Mouse (Mus musculus) right cerebral cortex, postnatal 36 days (tissue): ENCODE data around the gene Kctd19.

Source experiments
- DNase-seq, 2 experiments: peaks; one replicate each; pipeline ENCODE4 v3.0.0; 2022; ENCODE audit warnings: low spot score in 2 of 2, mixed read lengths in 1 of 2

Kctd19 gene

DNA sequence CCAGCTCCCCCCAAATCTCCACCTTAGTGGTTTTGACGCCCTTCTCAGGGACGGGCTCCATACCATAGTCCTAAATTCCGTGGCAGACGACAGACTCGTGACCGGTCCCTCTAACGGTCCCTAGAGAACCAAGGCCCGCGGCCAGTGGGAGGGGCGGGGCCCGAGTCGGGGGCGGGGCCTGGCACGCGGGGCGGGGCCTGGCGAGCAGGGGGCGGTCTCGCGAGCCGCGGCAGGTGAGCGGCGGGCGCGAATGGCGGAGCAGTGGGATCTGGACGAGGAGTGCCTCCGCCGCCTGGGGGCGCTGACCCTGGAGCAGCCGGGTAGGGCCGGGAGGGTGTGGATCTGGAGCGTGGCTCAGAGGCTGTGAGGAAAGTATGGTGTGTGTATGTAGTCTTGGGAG is at the start of gene Kctd19, which contains the start of gene Lrrc36:
TSS of gene Kctd19 (minus strand) at position 112 of the 400 bp plus-strand sequence.
TSS of gene Lrrc36 (plus strand) at position 181 of the 400 bp plus-strand sequence.
- no peak for DNase-seq

DNA sequence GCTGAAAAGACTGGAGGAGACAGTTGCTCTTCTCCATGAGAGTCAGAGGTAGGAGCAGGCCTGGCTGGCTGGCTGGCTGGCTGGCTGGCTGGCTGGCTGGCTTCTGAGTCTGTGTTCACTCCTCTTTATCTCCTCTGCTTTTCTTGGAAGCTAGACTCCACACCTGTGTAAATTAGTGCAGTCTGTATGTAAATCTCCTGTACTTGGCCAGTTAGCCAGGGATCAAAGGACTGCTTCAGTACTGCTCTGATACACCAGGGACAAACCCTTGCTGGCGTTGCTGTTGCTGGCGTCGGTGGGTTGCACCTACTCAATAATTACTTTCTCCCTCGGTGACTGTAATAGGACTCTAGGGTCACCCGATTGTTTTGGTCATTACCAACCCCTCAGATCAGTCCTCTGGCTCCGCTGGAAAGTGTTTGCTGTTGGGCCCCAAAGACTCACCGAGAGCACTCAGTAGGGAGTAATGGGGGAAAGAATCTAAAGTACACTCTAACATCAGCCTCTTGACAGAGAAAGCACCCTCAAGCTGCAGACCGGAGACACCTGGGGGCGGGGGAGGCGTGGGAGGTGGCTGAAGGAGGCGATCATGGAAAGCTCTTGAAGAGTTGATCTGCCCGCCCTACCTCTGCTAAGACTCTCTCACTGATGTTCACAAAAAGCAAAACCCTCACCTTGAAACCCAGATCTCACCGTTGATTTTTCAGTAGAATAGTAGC is 47.9 kb upstream of the Kctd19 start:
- DNase-seq: no peak

DNA sequence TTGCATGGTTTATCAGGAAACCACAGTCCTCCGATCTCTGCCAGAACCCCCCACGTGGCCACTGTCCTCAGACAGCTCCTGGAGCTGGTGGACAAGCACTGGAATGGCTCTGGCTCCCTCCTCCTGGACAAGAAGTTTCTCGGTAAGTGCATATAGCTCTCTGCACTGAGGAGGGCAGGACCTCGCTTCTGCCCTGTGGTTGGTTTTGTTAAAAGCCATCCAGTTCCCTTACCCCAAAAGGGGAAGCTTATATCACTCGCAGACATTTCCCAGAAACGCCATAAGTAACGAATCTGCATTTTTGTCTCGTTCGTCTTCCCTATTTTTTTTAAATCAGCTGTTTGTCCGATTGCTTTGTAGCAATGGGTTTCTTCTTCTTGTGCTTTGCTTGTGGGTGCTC is 41.9 kb upstream of the Kctd19 start:
- DNase-seq: no peak

DNA sequence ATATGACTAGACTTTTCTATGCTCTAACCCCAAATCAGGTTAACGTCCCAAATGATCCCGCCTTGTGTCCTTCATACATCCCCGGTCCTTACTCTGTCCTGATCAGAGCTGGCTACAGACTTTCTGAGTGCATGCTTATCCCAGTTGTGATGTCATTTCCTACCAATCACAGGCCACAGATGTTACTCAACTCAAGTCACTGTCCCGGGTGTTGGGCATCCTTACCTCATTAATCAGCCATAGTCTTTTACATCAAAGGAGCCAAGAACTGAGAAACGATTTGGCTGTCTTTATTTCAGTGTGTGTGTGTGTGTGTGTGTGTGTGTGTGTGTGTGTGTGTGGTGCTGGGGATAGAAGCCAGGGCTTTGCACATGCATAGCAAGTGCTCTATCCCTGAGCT is 40.8 kb upstream of the Kctd19 start:
- no peak for DNase-seq

DNA sequence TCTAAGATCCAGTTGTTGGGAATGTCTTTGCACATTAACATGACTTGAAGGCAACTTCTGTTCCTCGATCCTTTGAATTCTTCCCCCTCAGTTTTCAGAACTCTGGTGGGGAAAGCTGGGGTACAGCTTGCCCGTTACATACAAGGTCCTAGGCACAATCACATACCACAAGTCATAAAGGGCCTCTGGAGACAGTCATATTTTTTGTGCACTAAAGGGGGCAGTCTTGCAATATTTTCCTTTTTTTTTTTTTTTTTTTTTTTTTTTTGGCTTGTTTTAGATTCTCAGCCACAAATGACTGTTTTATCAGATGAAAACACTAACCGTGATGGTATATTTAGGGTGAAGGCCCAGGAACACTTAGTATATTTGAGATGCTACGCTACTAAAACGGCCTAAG is 40.0 kb upstream of the Kctd19 start:
- no peak for DNase-seq

DNA sequence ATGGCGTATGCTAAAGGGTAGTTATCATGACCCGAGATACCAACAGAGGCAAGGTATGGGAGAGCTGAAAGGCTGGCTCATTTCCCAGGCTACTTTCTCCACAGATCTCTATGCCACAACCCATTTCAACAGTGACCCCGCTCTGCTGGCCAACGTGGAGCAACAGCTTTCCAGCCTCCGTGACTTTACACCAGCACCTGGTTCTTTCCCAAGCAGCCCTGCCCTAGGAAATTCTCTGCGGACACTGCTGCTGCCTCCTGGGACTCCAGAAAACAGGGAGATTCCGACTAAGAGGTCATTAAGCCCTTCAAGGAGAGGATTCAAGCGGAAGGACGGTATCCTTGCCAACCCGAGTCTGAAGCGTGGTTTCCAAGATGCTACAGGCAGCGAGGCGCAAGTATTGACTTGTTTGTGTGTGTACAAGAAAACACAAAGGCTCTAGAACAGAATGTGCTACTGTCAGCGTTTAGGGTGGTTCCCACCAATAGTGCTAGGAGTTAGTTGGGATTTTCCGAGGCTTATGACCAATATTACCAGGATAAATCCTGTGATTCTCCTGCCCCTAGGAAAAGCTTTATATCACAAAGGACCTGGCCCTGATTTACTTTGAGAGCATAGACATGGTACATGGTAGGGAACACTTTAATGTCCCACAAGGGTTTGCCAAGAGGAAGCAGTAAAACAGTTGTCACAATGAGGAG is 38.8 kb upstream of the Kctd19 start:
- no peak for DNase-seq

DNA sequence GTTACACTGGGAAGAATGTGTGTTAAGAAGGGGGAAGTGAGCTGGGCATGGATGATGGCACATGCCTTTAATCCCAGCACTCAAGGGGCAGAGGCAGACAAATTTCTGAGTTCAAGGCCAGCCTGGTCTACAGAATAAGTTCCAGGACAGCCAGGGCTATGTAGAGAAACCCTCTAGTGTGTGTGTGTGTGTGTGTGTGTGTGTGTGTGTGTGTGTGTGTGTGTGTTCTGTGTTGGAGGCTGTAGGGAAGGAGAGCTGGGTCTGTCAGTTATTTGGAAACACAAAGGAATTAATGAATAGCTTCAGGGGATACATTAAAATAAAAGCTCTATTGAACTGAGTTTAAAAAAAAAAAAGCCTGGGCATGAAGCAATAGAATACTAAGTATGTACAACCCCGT is 37.7 kb upstream of the Kctd19 start:
- DNase-seq: no peak

DNA sequence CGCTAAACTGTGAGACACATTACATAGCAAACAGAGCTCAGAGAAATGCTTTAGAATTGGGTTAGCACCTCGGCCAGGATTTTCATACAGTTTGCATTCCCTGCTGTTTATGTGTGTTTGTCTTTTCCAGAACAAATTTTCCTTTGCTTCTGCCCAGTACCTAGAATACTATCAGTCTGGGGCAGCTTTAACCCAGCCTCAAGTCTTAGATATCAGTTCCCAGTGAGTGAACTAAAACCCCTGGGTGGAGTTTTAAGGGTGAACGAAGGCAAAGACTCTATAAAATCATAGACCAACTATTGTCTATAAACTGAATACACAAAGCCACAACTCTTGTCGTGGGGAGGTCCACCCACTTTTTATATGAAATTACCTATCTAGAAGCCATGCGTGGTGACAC is 35.3 kb upstream of the Kctd19 start:
- DNase-seq: no peak

DNA sequence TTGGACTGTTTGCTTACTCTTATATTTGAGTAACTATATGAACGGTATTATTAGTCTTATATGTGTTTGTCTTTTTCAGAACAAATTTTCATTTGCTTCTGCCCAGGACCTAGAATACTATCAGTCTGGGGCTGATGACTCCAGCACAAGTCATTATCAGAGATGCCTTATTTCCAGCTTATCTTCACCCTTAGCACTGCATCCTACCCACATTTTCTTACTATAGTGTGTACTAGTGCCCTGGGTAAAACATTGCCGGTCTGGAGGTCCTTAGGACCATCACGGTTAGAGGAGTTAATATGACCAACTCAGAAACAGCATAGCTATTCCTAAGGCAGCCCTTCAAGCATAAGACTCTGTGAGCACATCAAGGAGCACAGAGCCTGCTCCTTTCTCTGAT is 34.9 kb upstream of the Kctd19 start:
- no peak for DNase-seq

DNA sequence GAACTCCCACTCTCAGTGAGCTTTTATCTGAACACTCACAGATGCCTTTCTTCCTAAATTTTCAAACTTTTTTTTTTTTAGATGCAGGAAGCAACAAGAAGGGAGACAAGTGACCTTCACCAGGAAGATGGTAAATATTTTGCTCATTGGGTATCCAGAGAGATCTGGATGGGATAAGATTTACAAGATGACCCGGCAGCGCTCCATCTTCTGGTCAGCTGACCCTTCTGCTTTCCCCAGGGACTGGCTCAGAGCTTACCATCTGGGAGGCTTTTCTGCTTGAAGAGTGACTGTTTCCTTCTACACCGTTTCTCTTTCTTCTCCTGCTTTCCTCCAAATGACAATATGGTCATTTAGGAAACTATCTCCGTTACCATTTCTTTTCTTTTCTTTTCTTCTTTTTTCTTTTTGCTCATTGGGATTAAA is 32.8 kb upstream of the Kctd19 start:
- DNase-seq: no peak

DNA sequence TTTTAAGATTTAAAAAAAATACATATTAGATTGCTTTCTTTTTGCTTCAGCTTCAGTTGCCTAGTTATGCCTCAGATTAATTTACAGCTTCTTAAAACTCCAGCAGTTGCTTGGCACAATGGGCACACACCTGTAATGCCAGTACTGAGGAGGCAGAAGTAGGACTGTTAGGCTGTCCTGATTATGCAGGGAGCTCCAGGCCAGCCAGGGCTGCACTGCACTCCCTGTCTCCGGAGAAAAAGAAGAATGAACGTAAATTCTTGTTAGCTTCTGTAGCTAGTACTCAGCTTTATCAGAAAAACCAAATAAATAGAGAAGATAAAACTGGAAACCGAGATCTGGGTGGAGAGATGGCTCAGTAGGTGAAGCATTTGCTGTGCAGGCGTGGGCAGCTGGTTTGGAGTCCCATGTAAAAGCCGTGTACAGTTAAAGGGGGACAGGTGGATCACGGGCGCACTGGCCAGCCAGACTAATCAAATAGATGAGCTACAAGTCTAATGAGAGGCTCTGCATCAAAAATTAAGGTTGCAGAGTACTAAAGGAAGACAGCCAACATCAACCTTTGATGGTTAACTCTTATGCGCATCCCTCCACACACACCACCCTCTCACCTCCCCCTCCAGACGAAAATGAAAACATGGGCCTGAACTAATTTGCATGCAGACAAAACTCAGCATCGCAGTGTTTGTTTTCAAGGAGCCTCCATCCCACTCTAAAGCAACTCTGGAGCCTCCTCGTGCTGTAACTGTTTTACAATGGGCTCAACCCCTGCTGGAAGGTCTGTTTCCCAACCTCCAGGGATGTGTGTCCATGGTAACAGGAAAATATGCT is 32.2 kb upstream of the Kctd19 start:
- no peak for DNase-seq

DNA sequence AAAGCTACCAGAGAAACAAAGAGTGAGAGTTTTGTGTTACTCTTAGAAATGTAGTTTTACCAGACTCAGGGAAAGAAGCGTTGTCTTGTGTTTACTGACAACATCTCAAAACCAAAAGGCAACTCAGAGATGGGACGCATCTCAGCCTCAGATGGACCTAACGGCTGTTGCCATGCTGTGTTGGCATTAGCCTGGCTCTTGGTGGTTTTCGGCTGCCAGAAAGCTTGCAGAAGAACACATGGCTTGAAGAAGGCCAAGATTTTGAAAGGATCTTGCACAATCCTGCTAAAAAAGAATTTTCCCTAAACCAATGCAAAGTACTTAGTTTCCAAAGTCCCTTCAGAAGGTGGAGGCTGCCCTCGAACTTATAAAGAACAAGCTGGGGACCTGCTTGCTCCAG is 29.4 kb upstream of the Kctd19 start:
- DNase-seq: no peak

DNA sequence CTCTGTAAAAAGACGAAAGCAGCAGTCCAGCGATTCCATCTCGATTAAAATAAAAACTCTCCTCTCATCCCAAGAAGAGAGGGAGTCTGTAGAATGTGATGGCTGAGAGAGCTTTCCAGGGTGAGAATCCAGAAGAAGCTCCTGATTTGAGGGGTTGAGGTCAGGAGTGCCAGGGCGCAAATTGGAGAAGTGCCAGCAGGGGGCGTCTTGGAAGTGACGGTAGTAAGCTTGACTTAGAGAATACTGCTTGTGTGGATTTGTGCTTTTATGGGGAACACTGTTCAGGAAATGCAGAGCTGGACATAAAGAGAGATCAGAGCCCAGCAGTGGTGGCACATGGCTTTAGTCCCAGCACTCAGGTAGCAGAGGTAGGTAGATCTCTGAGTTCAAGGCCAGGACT is 28.1 kb upstream of the Kctd19 start:
- no peak for DNase-seq

DNA sequence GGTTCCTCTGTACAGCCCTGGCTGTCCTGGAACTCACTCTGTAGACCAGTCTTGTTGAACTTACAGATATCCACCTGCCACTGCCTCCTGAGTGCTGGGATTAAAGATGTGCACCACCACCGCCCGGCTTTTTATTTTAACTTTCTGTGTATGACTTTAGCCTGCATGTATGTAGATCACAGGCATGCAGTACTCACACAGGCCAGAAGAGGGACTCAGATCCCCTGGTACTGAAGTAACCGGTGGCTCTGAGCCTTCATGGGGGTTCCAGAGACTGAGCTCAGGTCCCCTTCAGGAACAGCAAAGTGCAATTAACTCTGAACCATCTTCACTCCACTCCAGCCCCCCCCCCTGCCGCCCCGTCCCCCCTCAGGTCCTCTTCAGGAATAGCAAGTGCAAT is 25.6 kb upstream of the Kctd19 start:
- DNase-seq: no peak

DNA sequence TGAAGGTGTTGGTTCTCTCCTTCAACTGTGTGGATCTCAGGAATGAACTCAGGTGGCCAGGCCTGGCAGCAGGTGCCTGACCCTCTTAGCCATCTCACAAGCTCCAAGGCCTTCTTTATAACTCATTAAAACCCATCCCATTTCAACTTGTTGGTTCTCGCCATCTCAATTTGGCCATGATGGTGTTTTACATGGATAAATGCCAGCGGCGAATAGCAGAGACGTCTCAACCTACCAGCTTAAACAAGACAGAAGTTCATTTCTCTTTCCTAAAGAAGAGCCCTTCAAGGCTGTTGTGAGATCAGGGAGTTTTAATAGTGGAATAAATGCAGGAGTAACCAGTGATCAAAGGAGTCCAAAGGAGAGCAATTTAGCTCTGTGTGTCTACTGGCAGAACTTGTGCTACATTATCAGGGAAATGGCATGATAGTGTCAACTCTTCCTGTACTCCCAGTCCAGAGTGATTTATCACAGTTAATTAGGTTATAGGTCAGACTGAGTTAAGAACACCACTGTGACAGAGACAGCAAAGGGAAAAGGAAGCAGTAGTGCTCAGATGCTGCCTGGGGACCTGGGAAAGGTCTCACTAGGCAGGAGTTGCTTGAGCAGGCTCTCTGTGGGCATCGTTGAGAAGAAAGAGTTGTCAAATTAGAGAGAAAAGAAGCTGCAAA is 23.9 kb upstream of the Kctd19 start:
- DNase-seq: no peak

DNA sequence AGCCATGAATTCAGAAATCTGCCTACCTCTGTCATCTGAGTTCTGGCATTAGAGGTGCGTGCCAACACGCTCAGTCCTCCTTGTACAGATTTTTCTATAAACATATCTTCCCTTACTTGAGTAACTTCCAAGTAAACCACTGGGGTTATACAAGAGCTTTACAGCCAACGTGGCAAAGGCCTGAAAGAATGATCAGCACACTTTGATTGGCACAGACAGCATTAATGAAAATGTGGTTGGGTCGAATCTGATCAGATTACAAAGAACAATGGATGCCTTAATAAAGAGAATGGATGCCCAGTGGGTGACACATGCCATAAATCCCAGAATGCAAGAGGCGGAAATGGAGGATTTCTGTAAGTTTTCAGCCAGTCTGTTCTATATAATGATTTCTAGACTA is 22.9 kb upstream of the Kctd19 start:
- DNase-seq: no peak

DNA sequence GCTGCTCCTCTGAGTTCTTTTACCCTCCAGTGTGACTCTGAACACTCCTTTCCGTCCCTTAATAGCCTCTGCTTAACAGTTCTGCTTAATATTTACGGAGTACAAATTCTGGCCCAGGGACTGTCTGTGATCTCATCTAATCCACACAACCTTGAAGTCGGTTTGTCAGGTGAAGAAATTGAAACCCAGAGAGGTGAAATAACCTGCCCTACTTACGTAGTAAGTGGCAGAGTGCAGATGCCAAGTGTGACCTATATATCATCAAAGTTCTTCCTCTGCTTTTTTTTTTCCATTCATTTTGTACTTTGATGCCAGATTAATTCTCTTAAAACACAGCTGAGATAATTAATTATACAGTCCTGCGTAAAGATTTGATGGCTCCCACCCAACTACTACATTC is 20.8 kb upstream of the Kctd19 start:
- DNase-seq: no peak

DNA sequence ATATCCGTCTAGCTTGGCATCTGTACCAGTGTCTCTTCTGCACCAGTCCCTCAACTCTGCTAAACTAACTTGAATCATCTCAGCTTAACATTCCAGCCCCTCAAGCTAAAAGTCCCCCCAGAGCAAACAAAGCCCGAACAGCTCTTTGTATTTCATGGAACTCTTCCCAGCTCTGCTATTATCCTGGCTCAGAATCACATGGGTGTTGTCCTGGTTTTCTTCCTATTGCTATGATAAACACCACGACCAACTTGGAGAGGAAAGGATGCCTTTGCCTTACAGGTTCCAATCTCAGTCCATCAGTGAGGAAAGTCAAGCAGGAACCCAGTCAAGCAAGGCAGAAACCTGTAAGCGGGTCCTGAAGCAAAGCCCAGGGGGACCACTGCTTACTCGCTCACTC is 20.2 kb upstream of the Kctd19 start:
- no peak for DNase-seq

DNA sequence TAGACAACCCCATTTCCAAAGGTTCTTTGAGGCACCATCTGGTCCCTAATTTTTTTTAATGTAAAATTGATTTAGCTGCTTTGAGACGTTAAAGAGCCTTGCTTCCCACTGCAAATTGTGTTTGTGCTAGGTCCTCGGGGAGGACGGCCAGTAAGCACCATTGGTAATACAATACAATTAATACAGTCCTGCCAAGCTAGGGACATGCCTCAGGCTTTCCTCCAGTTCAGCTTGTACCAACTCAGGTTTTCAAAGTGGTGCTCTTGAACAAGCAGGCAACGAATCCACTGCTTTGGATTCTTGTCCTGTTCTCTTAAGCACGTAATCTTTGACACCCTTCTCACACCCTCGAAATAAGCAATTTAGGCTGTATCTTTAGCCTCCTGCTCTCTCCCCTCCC is 19.7 kb upstream of the Kctd19 start:
- no peak for DNase-seq

DNA sequence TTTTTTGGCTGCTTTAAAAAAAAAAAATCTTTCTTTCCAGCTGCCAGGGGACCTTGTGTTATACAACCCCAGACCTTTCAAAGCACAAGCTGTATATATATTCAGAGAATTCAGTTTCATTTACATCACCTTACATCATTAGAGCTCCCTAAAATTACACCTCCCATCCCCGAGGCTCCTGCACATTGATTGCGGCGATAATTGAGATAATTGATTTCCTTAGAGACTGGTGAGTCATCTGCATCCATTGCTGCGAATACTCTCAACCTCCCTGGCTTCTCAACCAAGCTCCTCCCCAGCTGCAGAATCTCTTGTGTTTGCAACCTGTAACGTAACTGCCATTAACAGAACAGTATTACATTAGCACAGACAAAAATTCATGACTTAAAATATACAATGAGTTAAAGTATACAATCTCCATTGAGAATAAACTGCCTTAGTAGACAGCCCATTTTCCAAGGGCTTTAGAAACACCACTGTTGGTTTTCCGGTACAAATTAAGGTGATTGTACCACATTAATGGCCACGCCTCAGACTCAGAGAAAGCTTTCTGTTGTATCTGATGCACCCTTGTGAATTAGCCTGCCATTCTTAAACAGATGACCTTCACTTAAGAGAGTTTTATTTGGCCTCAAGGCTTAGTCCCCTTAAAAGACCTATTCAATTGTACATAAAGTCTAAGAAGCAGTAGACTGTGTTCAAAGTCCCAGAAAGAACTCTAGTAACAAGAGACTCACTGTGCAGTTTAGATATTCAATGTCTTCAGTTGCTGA is 18.6 kb upstream of the Kctd19 start:
- no peak for DNase-seq

DNA sequence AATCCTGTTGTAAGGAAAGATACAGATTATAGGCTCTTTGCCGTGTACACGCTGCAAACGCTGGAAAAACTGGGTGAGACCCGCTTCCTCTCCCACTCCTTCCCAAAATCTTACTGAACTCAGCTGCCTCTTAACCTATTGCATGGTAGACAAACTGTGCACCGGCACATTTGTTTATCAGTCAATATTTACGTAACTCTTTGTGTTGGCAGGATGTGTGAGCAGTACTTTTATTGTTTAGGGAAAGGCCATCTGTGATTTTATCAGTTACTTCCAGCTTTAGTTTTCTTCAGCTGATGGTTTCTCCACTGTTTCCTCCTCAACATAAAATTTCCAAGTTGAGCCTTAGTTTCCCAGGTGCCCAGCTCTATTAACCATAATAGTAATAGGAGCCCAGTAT is 13.6 kb upstream of the Kctd19 start:
- DNase-seq: no peak
